Mouse (Mus musculus) kidney, adult 2 months (tissue): ENCODE measurements at regions not wholly inside any gene's neighbourhood (a gene's known extent, or its start where the extent isn't known, plus 50 kb on each side); places are given as distances from the start of the nearest gene placed in this dataset.

Experiments
- DNase-seq: peaks from one replicate; pipeline ENCODE4 v3.0.0; 2021
- H3K27ac ChIP-seq: fragments of 200-500 bp; 2 replicates; pipeline ENCODE4 v1.5.1; 2012; ENCODE audit warnings: low read depth, low read length, control low read depth, inconsistent platforms; ENCODE audit not compliant: insufficient read depth
- H3K27me3 ChIP-seq: fragments of 200-500 bp; replicated peaks from 2 replicates; pipeline ENCODE4 v1.6.1; 2012; ENCODE audit warnings: mild to moderate bottlenecking, moderate library complexity, low read length, inconsistent platforms; ENCODE audit not compliant: control insufficient read depth, insufficient read depth
- H3K36me3 ChIP-seq: fragments of 200-500 bp; 2 replicates; pipeline ENCODE4 v1.6.1; 2012; ENCODE audit warnings: mild to moderate bottlenecking, moderate library complexity, low read length, inconsistent platforms; ENCODE audit not compliant: control insufficient read depth, insufficient read depth
- H3K4me1 ChIP-seq: fragments of 200-500 bp; 2 replicates; pipeline ENCODE4 v1.6.1; 2011; ENCODE audit warnings: low read length; ENCODE audit not compliant: control insufficient read depth, insufficient read depth
- H3K4me3 ChIP-seq: fragments of 200-500 bp; 2 replicates; pipeline ENCODE4 v1.5.1; 2011; ENCODE audit warnings: mild to moderate bottlenecking, low read depth, low read length, control low read depth; ENCODE audit not compliant: insufficient read depth
- CTCF ChIP-seq: fragments of 200-500 bp; conservative IDR thresholded peaks from 2 replicates; pipeline ENCODE4 v1.5.1; 2011; ENCODE audit warnings: low read depth, mild to moderate bottlenecking, control low read depth, low read length, moderate library complexity, mixed read lengths; ENCODE audit not compliant: insufficient read depth, insufficient read length
- POLR2A ChIP-seq: fragments of 200-500 bp; IDR thresholded peaks from one replicate; pipeline ENCODE4 v1.6.1; 2011; ENCODE audit warnings: low read depth, low read length, control low read depth
- WGBS: fragments of 180-500 bp; shearing (Covaris S2); methylation state at CpG from one replicate; pipeline ENCODE4 v1.1.7; 2018; 5-methylcytosine and 5-hydroxymethylcytosine counted together

DNA sequence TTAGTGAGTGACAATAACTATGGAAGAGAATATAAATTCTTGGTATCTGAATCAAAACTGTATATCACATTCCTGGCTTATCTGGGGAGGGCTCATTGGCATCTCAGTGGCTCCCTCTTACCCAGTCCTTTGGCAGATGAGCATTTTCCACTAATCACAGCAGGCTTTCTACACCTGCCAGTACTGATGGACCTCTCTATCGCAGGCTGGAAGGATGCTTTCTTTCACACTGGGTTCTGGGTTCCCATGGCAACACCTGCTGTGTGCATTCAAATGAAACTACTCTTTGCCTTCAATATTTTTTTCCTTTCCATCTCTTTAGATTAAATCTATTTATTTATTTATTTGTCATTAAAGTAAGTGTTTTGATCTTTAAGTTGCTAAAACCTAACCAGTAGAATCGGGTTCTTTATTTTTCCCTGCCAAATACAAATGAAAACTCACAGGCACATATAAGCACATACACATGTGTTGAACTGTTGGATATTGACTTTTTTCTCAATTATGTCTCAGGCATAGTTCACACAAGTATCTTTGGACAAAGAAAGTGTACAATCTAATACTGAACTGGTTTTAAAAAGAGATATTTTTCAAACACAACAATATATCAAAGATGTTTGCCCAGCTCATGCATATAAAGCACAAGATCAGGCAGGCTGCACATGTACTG is 635.9 kb downstream of the Kctd8 start:
- H3K4me1 ChIP-seq: no peaks in the 10 kb centered on the region
- H3K27ac ChIP-seq: no peak overlapping the region
- TF ChIP-seq CTCF (no peak), POLR2A (no peak)
- H3K27me3 ChIP-seq: no peaks in the 10 kb centered on the region
- DNase-seq: no peak
- H3K36me3 ChIP-seq: no peaks in the 10 kb centered on the region
- 70% methylated on average over 2 of the region's 2 CpGs for WGBS
- H3K4me3 ChIP-seq: no peak overlapping the region

DNA sequence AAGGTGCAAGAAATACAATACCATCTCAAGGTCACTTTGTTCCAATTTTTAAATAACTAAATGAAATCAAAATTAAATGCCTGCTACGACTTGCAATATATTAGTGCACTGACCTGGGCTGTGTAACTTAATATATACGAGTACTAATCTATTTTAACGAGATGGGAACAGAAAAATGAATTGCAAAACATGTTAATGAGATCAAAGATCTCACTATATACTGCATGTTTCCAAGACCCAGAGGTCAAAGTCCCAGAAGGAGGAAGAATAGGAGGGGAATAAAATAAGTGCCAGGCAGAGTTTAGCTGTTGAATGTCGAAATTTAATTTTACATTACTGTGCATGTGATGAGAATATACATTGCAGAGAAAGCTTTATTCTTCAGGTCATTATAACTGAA is 614.7 kb downstream of the Kctd8 start:
- H3K4me1 ChIP-seq: no peaks in the 10 kb centered on the region
- DNase-seq: no peak
- H3K27ac ChIP-seq: no peak overlapping the region
- 51% methylated on average over 4 of the region's 4 CpGs for WGBS
- H3K27me3 ChIP-seq: no peaks in the 10 kb centered on the region
- H3K4me3 ChIP-seq: no peak overlapping the region
- no peak for TF ChIP-seq POLR2A
- TF ChIP-seq CTCF: no peak
- H3K36me3 ChIP-seq: no peaks in the 10 kb centered on the region

DNA sequence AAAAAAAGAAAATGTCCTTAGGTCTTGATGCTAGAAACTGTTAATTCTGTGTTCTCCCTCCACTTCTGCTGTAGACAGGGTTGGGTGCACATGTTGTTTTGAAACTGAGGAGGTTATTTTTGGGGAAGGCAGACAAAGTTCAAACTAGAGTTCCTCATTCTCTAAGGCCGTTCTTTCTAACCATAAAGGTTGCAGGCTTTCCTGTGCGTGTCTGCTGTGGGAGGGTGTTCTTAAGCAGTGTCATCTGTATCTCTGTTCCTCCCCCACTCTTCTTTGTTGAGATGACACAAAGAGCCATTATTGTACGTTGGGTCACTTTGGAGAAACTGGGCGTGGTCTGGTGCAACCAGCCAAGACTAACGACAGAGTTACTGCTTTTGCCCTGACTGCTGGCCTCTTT is 606.3 kb downstream of the Kctd8 start:
- H3K4me1 ChIP-seq: no peaks in the 10 kb centered on the region
- no peak overlapping the region for H3K27ac ChIP-seq
- H3K4me3 ChIP-seq: no peak overlapping the region
- TF ChIP-seq CTCF: no peak
- TF ChIP-seq POLR2A: no peak
- H3K36me3 ChIP-seq: no peaks in the 10 kb centered on the region
- H3K27me3 ChIP-seq: no peaks in the 10 kb centered on the region
- DNase-seq: no peak
- 25% methylated on average over 5 of the region's 5 CpGs for WGBS

GRCm38 (mm10) chr5:68750499-68750898 is 591.0 kb downstream of the Kctd8 start:
- no peak overlapping the region for H3K4me3 ChIP-seq
- H3K4me1 ChIP-seq: no peaks in the 10 kb centered on the region
- no peak overlapping the region for H3K27ac ChIP-seq
- TF ChIP-seq CTCF: no peak
- no peak for TF ChIP-seq POLR2A
- no peaks in the 10 kb centered on the region for H3K36me3 ChIP-seq
- H3K27me3 ChIP-seq: no peaks in the 10 kb centered on the region
- DNase-seq: no peak
- WGBS: 81% methylated on average over 3 of the region's 3 CpGs

GRCm38 (mm10) chr5:68753025-68753424 is 588.5 kb downstream of the Kctd8 start:
- Histone ChIP-seq H3K27me3 (no peaks in the 10 kb centered on the region), H3K27ac (no peak overlapping the region), H3K4me1 (no peaks in the 10 kb centered on the region), H3K36me3 (no peaks in the 10 kb centered on the region), H3K4me3 (no peak overlapping the region)
- no peak for DNase-seq
- TF ChIP-seq POLR2A (no peak), CTCF (no peak)
